In genomic region chr9:44085276-44085675, GRCm38 (mm10) we compare ENCODE assay signal across 7 mouse cellular contexts. TPM values are rescaled to one million over a fixed set of nuclear protein-coding genes. Genes with fewer than 3 reads are reported as not detected.
DNase-seq lines count a peak whose midpoint lies in the region; ATAC-seq lines count a peak whose summit lies in the region.

No protein-coding gene starts in this region.

- peak; percentile 31; the same call in 1 of the 2 replicates for ATAC-seq in lung, embryonic 16.5 days (ENCODE audit: low read depth)
- ATAC-seq in forebrain, embryonic 11.5 days (replicated peaks; ENCODE audit: low FRiP score): 0 out of 2 replicates have a peak, but pooled peaks have one; percentile 10
- no peak for ATAC-seq in limb, embryonic 11.5 days (ENCODE audit: insufficient number of reproducible peaks, low FRiP score, low TSS enrichment, low read depth)
- ATAC-seq in stomach, embryonic 15.5 days (ENCODE audit: insufficient read depth, low FRiP score, low read depth): no peak

- WGBS in lung, embryonic 16.5 days: 6% methylated on average over 10 of the region's 10 CpGs
- 4% methylated on average over 10 of the region's 10 CpGs for WGBS in forebrain, embryonic 11.5 days
- WGBS in limb, embryonic 11.5 days: 6% methylated on average over 10 of the region's 10 CpGs
- WGBS in stomach, embryonic 15.5 days: 4% methylated on average over 10 of the region's 10 CpGs

- H3K4me1 ChIP-seq in lung, embryonic 16.5 days (replicated peaks; ENCODE audit: control insufficient read depth, insufficient read depth, low read length): peaks cover 32% of the 10 kb centered on the region
- peaks cover 27% of the 10 kb centered on the region for H3K4me1 ChIP-seq in forebrain, embryonic 11.5 days (replicated peaks; ENCODE audit: control insufficient read depth, insufficient read depth, low read length)
- H3K4me1 ChIP-seq in limb, embryonic 11.5 days (ENCODE audit: control insufficient read depth, insufficient read depth, low read length): peaks cover 14% of the 10 kb centered on the region
- peaks cover 48% of the 10 kb centered on the region for H3K4me1 ChIP-seq in stomach, embryonic 15.5 days

- no peaks in the 10 kb centered on the region for H3K9me3 ChIP-seq in lung, embryonic 16.5 days (ENCODE audit: control insufficient read depth, low read length)
- H3K9me3 ChIP-seq in forebrain, embryonic 11.5 days (ENCODE audit: control insufficient read depth, low read length): no peaks in the 10 kb centered on the region
- H3K9me3 ChIP-seq in limb, embryonic 11.5 days (ENCODE audit: control insufficient read depth, low read length): no peaks in the 10 kb centered on the region
- H3K9me3 ChIP-seq in stomach, embryonic 15.5 days: no peaks in the 10 kb centered on the region

- peak overlapping the region; percentile 82 for H3K9ac ChIP-seq in lung, embryonic 16.5 days (ENCODE audit: low read length)
- H3K9ac ChIP-seq in forebrain, embryonic 11.5 days (ENCODE audit: low read length): peak overlapping the region; percentile 71
- peak overlapping the region; percentile 68 for H3K9ac ChIP-seq in limb, embryonic 11.5 days (ENCODE audit: low read length)
- H3K9ac ChIP-seq in stomach, embryonic 15.5 days: peak overlapping the region; percentile 68

- H3K4me3 ChIP-seq in lung, embryonic 16.5 days (ENCODE audit: low read length): peak overlapping the region; percentile 65
- peak overlapping the region; percentile 54 for H3K4me3 ChIP-seq in forebrain, embryonic 11.5 days (ENCODE audit: low read depth, low read length)
- peak overlapping the region; percentile 58 for H3K4me3 ChIP-seq in limb, embryonic 11.5 days (ENCODE audit: low read depth, low read length)
- H3K4me3 ChIP-seq in stomach, embryonic 15.5 days (replicated peaks): peak overlapping the region; percentile 58

- no peak for DNase-seq in lung, postnatal 4 days
- no peak for DNase-seq in forebrain, embryonic 11.5 days (ENCODE audit: low spot score)
- no peak for DNase-seq in limb, embryonic 11.5 days (ENCODE audit: low spot score)
- no peak for DNase-seq in urinary bladder, postnatal 4 days (ENCODE audit: low spot score in 2 of 2)
- DNase-seq in right cerebral cortex, postnatal 36 days (ENCODE audit: low spot score in 2 of 2): no peak

- H3K27me3 ChIP-seq in lung, embryonic 16.5 days (ENCODE audit: control insufficient read depth, insufficient read depth, low read depth, low read length): peaks cover 18% of the 10 kb centered on the region
- H3K27me3 ChIP-seq in forebrain, embryonic 11.5 days (ENCODE audit: control insufficient read depth, insufficient read depth, low read length): peaks cover 25% of the 10 kb centered on the region
- peaks cover 19% of the 10 kb centered on the region for H3K27me3 ChIP-seq in limb, embryonic 11.5 days (ENCODE audit: control insufficient read depth, insufficient read depth, low read length)
- H3K27me3 ChIP-seq in stomach, embryonic 15.5 days (replicated peaks): 0 out of 2 replicates have a peak, but pooled peaks cover 6% of the 10 kb centered on the region

- peak overlapping the region; percentile 99 for H3K4me2 ChIP-seq in lung, embryonic 16.5 days (ENCODE audit: low read depth, low read length)
- peak overlapping the region; percentile 98 for H3K4me2 ChIP-seq in forebrain, embryonic 11.5 days (ENCODE audit: low read depth, low read length, severe bottlenecking)
- H3K4me2 ChIP-seq in limb, embryonic 11.5 days (ENCODE audit: low read depth, severe bottlenecking): peak overlapping the region; percentile 99
- H3K4me2 ChIP-seq in stomach, embryonic 15.5 days: peak overlapping the region; percentile 100

- H3K36me3 ChIP-seq in lung, embryonic 16.5 days (ENCODE audit: control insufficient read depth, insufficient read depth, low read length): no peaks in the 10 kb centered on the region
- H3K36me3 ChIP-seq in forebrain, embryonic 11.5 days (ENCODE audit: control insufficient read depth, insufficient read depth, low read length): no peaks in the 10 kb centered on the region
- H3K36me3 ChIP-seq in limb, embryonic 11.5 days (ENCODE audit: control insufficient read depth, insufficient read depth, low read length): no peaks in the 10 kb centered on the region
- H3K36me3 ChIP-seq in stomach, embryonic 15.5 days: no peaks in the 10 kb centered on the region

- H3K27ac ChIP-seq in lung, embryonic 16.5 days (ENCODE audit: low read length): no peak overlapping the region
- H3K27ac ChIP-seq in forebrain, embryonic 11.5 days (ENCODE audit: low read depth, low read length): no peak overlapping the region
- no peak overlapping the region for H3K27ac ChIP-seq in limb, embryonic 11.5 days (replicated peaks; ENCODE audit: low read depth, low read length)
- H3K27ac ChIP-seq in stomach, embryonic 15.5 days: no peak overlapping the region

RNA-seq across cellular contexts. Expression of gene Mfrp, which starts 16.3 kb away (rescaled TPM):
- polyA plus RNA-seq in lung, embryonic 16.5 days (2015; fragmentation: Nextera tagmentation; extraction: Ambion mirVana): 0.20 and 0.21 TPM in 2 replicates
- polyA plus RNA-seq in forebrain, embryonic 11.5 days (2014; fragmentation: Nextera tagmentation; extraction: Ambion mirVana): 0.11 TPM in 1 of 2 replicates, not detected in the other
- 0.13 TPM in 1 of 2 replicates, not detected in the other for polyA plus RNA-seq in limb, embryonic 11.5 days (2014; fragmentation: Nextera tagmentation; extraction: Ambion mirVana)
- 0.18 TPM in 2 replicates for polyA plus RNA-seq in stomach, embryonic 15.5 days (2015; fragmentation: Nextera tagmentation; extraction: Ambion mirVana)

RNA-seq across cellular contexts. Expression of gene Usp2, which starts 18.5 kb away (rescaled TPM):
- 12.2 and 16.9 TPM in 2 replicates for polyA plus RNA-seq in lung, embryonic 16.5 days (2015; fragmentation: Nextera tagmentation; extraction: Ambion mirVana)
- polyA plus RNA-seq in forebrain, embryonic 11.5 days (2014; fragmentation: Nextera tagmentation; extraction: Ambion mirVana): 8.9 and 12.7 TPM in 2 replicates
- 6.8 and 8.7 TPM in 2 replicates for polyA plus RNA-seq in limb, embryonic 11.5 days (2014; fragmentation: Nextera tagmentation; extraction: Ambion mirVana)
- 12.0 and 12.9 TPM in 2 replicates for polyA plus RNA-seq in stomach, embryonic 15.5 days (2015; fragmentation: Nextera tagmentation; extraction: Ambion mirVana)

RNA-seq across cellular contexts. Expression of gene C1qtnf5, which starts 21.8 kb away (rescaled TPM):
- polyA plus RNA-seq in lung, embryonic 16.5 days (2015; fragmentation: Nextera tagmentation; extraction: Ambion mirVana): 5.4 and 5.6 TPM in 2 replicates
- 0.47 and 0.79 TPM in 2 replicates for polyA plus RNA-seq in forebrain, embryonic 11.5 days (2014; fragmentation: Nextera tagmentation; extraction: Ambion mirVana)
- polyA plus RNA-seq in limb, embryonic 11.5 days (2014; fragmentation: Nextera tagmentation; extraction: Ambion mirVana): 0.40 and 0.45 TPM in 2 replicates
- 2.8 and 3.3 TPM in 2 replicates for polyA plus RNA-seq in stomach, embryonic 15.5 days (2015; fragmentation: Nextera tagmentation; extraction: Ambion mirVana)

RNA-seq across cellular contexts. Expression of gene Gm49380, which starts 28.0 kb away (rescaled TPM):
- polyA plus RNA-seq in lung, embryonic 16.5 days (2015; fragmentation: Nextera tagmentation; extraction: Ambion mirVana): 0.13 and 0.14 TPM in 2 replicates
- polyA plus RNA-seq in forebrain, embryonic 11.5 days (2014; fragmentation: Nextera tagmentation; extraction: Ambion mirVana): 0.97 TPM in 1 of 2 replicates, not detected in the other
- 0.10 TPM in 1 of 2 replicates, not detected in the other for polyA plus RNA-seq in limb, embryonic 11.5 days (2014; fragmentation: Nextera tagmentation; extraction: Ambion mirVana)
- polyA plus RNA-seq in stomach, embryonic 15.5 days (2015; fragmentation: Nextera tagmentation; extraction: Ambion mirVana): 0.14 and 0.18 TPM in 2 replicates

RNA-seq across cellular contexts. Expression of gene Rnf26, which starts 28.0 kb away (rescaled TPM):
- 60.1 and 63.8 TPM in 2 replicates for polyA plus RNA-seq in lung, embryonic 16.5 days (2015; fragmentation: Nextera tagmentation; extraction: Ambion mirVana)
- polyA plus RNA-seq in forebrain, embryonic 11.5 days (2014; fragmentation: Nextera tagmentation; extraction: Ambion mirVana): 82.3 and 85.2 TPM in 2 replicates
- polyA plus RNA-seq in limb, embryonic 11.5 days (2014; fragmentation: Nextera tagmentation; extraction: Ambion mirVana): 76.6 and 77.3 TPM in 2 replicates
- polyA plus RNA-seq in stomach, embryonic 15.5 days (2015; fragmentation: Nextera tagmentation; extraction: Ambion mirVana): 59.9 and 60.8 TPM in 2 replicates

Comparison
In these comparisons a context has a peak if more than half of its experiments do, and no peak if none do; other contexts are left out.
1. ATAC-seq: peak in lung, embryonic 16.5 days (single experiment) and forebrain, embryonic 11.5 days (single experiment); none in limb, embryonic 11.5 days (single experiment) and stomach, embryonic 15.5 days (single experiment).
2. Peak in every context shown above with its lines, with median percentiles within 50 percentile points of each other: H3K4me2 ChIP-seq, H3K4me3 ChIP-seq and H3K9ac ChIP-seq.